Mouse (Mus musculus) spleen, adult 2 months (tissue): Measurements from ENCODE around the gene Nxpe4. TPM values are rescaled to one million over a fixed set of nuclear protein-coding genes. Genes with fewer than 3 reads are reported as not detected.
A peak's percentile ranks its signal among the peaks of the same experiment; 100 is the strongest.

ENCODE experiments used
- DNase-seq, 2 experiments: peaks; one replicate each; pipeline versions ENCODE4 v3.0.0 to v3.0.0-alpha.2; 2012 to 2021; ENCODE audit warnings: low spot score in 2 of 2, low read depth in 1 of 2
- H3K27ac ChIP-seq: fragments of 200-500 bp; 2 replicates; pipeline ENCODE4 v1.5.1; 2012; ENCODE audit warnings: low read length, inconsistent platforms; ENCODE audit not compliant: insufficient read depth
- H3K27me3 ChIP-seq: fragments of 200-500 bp; 2 replicates; pipeline ENCODE4 v1.6.1; 2012; ENCODE audit warnings: mild to moderate bottlenecking, moderate library complexity, low read length, inconsistent platforms; ENCODE audit not compliant: control insufficient read depth, insufficient read depth
- H3K36me3 ChIP-seq: fragments of 200-500 bp; 2 replicates; pipeline ENCODE4 v1.6.1; 2012; ENCODE audit warnings: mild to moderate bottlenecking, low read length, inconsistent platforms; ENCODE audit not compliant: control insufficient read depth, insufficient read depth
- H3K4me1 ChIP-seq: fragments of 200-500 bp; 2 replicates; pipeline ENCODE4 v1.6.1; 2011; ENCODE audit warnings: inconsistent platforms; ENCODE audit not compliant: control insufficient read depth, insufficient read depth, insufficient read length
- H3K4me3 ChIP-seq: fragments of 200-500 bp; 2 replicates; pipeline ENCODE4 v1.5.1; 2011; ENCODE audit warnings: mild to moderate bottlenecking, inconsistent platforms; ENCODE audit not compliant: insufficient read depth, insufficient read length; ENCODE audit errors: extremely low read depth
- CTCF ChIP-seq: fragments of 200-500 bp; IDR thresholded peaks from 2 replicates; pipeline ENCODE4 v1.5.1; 2011; ENCODE audit warnings: mild to moderate bottlenecking, inconsistent platforms; ENCODE audit not compliant: insufficient read depth, insufficient read length, insufficient replicate concordance; ENCODE audit errors: extremely low read depth
- POLR2A ChIP-seq: fragments of 200-500 bp; IDR thresholded peaks from 2 replicates; pipeline ENCODE4 v1.6.1; 2011; ENCODE audit warnings: low read depth, low read length, inconsistent platforms
- WGBS: fragments of 180-500 bp; shearing (Covaris S2); methylation state at CpG from one replicate; pipeline ENCODE4 v1.1.7; 2018; 5-methylcytosine and 5-hydroxymethylcytosine counted together
- polyA plus RNA-seq: library from polyadenylated mRNA; depleted of rRNA; stranded (reverse); fragments of >200 nt; gene quantifications from 2 replicates; pipeline ENCODE4 v1.2.3, GENCODE M21; 2012

Nxpe4 gene
- polyA plus RNA-seq, 1 experiment, result 1.4 TPM

GRCm38 (mm10) chr9:48257001-48257400, 95.2 kb downstream of the Nxpe4 start:
- Histone ChIP-seq H3K4me3 (no peak overlapping the region), H3K27ac (no peak overlapping the region), H3K4me1 (no peaks in the 10 kb centered on the region), H3K27me3 (0 out of 2 replicates have a peak, but pooled peaks cover 2% of the 10 kb centered on the region), H3K36me3 (no peaks in the 10 kb centered on the region)
- TF ChIP-seq CTCF (no peak), POLR2A (no peak)
- 74% methylated on average over 9 of the region's 9 CpGs for WGBS
- no peak for DNase-seq

GRCm38 (mm10) chr9:48257741-48258423, 96.1 kb downstream of the Nxpe4 start:
- no peaks in the 10 kb centered on the region for H3K36me3 ChIP-seq
- H3K4me3 ChIP-seq, result no peak overlapping the region
- no peak overlapping the region for H3K27ac ChIP-seq
- 52% methylated on average over 12 of the region's 12 CpGs for WGBS
- 0 out of 2 replicates have a peak, but pooled peaks cover under 1% of the 10 kb centered on the region for H3K27me3 ChIP-seq
- no peak for TF ChIP-seq POLR2A
- no peak for TF ChIP-seq CTCF
- DNase-seq, result no peak
- no peaks in the 10 kb centered on the region for H3K4me1 ChIP-seq

GRCm38 (mm10) chr9:48264616-48265015, 102.8 kb downstream of the Nxpe4 start:
- no peak overlapping the region for H3K27ac ChIP-seq
- no peaks in the 10 kb centered on the region for H3K36me3 ChIP-seq
- WGBS, result 85% methylated on average over 6 of the region's 6 CpGs
- H3K27me3 ChIP-seq, result 0 out of 2 replicates have a peak, but pooled peaks cover 1% of the 10 kb centered on the region
- TF ChIP-seq POLR2A, result no peak
- no peak for TF ChIP-seq CTCF
- DNase-seq, result no peak
- H3K4me3 ChIP-seq, result no peak overlapping the region
- H3K4me1 ChIP-seq, result no peaks in the 10 kb centered on the region; the same call in 1 of the 2 replicates

GRCm38 (mm10) chr9:48265491-48265890, 103.7 kb downstream of the Nxpe4 start:
- DNase-seq, result no peak
- TF ChIP-seq POLR2A (no peak), CTCF (no peak)
- no peaks in the 10 kb centered on the region; the same call in 1 of the 2 replicates for H3K4me1 ChIP-seq
- no peaks in the 10 kb centered on the region for H3K36me3 ChIP-seq
- H3K27ac ChIP-seq, result no peak overlapping the region
- 89% methylated on average over 4 of the region's 4 CpGs for WGBS
- no peak overlapping the region for H3K4me3 ChIP-seq
- 0 out of 2 replicates have a peak, but pooled peaks cover 1% of the 10 kb centered on the region for H3K27me3 ChIP-seq

GRCm38 (mm10) chr9:48266286-48267027, 104.6 kb downstream of the Nxpe4 start:
- 14% methylated on average over 21 of the region's 21 CpGs for WGBS
- Histone ChIP-seq H3K4me3 (0 out of 2 replicates have a peak overlapping the region, but pooled peaks have one; percentile 44), H3K36me3 (no peaks in the 10 kb centered on the region), H3K4me1 (no peaks in the 10 kb centered on the region; the same call in 1 of the 2 replicates), H3K27me3 (0 out of 2 replicates have a peak, but pooled peaks cover 1% of the 10 kb centered on the region), H3K27ac (no peak overlapping the region)
- peak; percentile 4 to 75 for DNase-seq
- TF ChIP-seq POLR2A (no peak), CTCF (peak; percentile 84)

GRCm38 (mm10) chr9:48267028-48267441, 105.2 kb downstream of the Nxpe4 start:
- Histone ChIP-seq H3K4me3 (peak overlapping the region; percentile 44; the same call in 1 of the 2 replicates), H3K36me3 (no peaks in the 10 kb centered on the region), H3K4me1 (no peaks in the 10 kb centered on the region; the same call in 1 of the 2 replicates), H3K27ac (no peak overlapping the region), H3K27me3 (0 out of 2 replicates have a peak, but pooled peaks cover 1% of the 10 kb centered on the region)
- TF ChIP-seq CTCF (no peak), POLR2A (no peak)
- 3% methylated on average over 16 of the region's 16 CpGs for WGBS
- DNase-seq, result peak in 1 of 2 experiments; percentile 5
